Mouse (Mus musculus) intestine, postnatal 0 days (tissue): ENCODE results near the gene Fgfr2. TPM values are rescaled to one million over a fixed set of nuclear protein-coding genes. Genes with fewer than 3 reads are reported as not detected.

ENCODE experiments used
- ATAC-seq: fragments of 200-750 bp; cut with Nextera tagmentation; 2 replicates; pipeline ENCODE4 v1.8.0; 2017; ENCODE audit warnings: mild to moderate bottlenecking, moderate TSS enrichment, moderate library complexity
- H3K27ac ChIP-seq: fragments of 300-500 bp; sonication (generic); 2 replicates; pipeline ENCODE4 v1.5.1; 2014; ENCODE audit warnings: mild to moderate bottlenecking, low read depth, low read length, moderate library complexity
- H3K27me3 ChIP-seq: fragments of 300-500 bp; sonication (generic); replicated peaks from 2 replicates; pipeline ENCODE4 v1.6.1; 2014; ENCODE audit warnings: low read length, mixed read lengths; ENCODE audit not compliant: control insufficient read depth, insufficient read depth
- H3K36me3 ChIP-seq: fragments of 300-500 bp; sonication (generic); 2 replicates; pipeline ENCODE4 v1.6.1; 2014; ENCODE audit warnings: mild to moderate bottlenecking, moderate library complexity; ENCODE audit not compliant: control insufficient read depth, insufficient read depth
- H3K4me1 ChIP-seq: fragments of 300-500 bp; sonication (generic); replicated peaks from 2 replicates; pipeline ENCODE4 v1.6.1; 2014; ENCODE audit warnings: antibody characterized with exemption, low read length, mixed read lengths; ENCODE audit not compliant: control insufficient read depth, insufficient read depth
- H3K4me2 ChIP-seq: fragments of 300-500 bp; sonication (generic); replicated peaks from 2 replicates; pipeline ENCODE4 v1.6.1; 2014; ENCODE audit warnings: low read depth, mild to moderate bottlenecking, moderate library complexity
- H3K4me3 ChIP-seq: fragments of 300-500 bp; sonication (generic); 2 replicates; pipeline ENCODE4 v1.5.1; 2014; ENCODE audit warnings: low read depth, low read length
- H3K9ac ChIP-seq: fragments of 300-500 bp; sonication (generic); 2 replicates; pipeline ENCODE4 v1.6.1; 2014; ENCODE audit warnings: mild to moderate bottlenecking, low read depth, low read length
- H3K9me3 ChIP-seq: fragments of 300-500 bp; sonication (generic); 2 replicates; pipeline ENCODE4 v1.6.1; 2016; ENCODE audit warnings: mixed run types; ENCODE audit not compliant: control insufficient read depth
- CTCF ChIP-seq: sonication (generic); IDR thresholded peaks from 2 replicates; pipeline ENCODE4 v1.5.1; 2016; ENCODE audit warnings: low read depth, mild to moderate bottlenecking, control low read depth, antibody characterized with exemption, moderate library complexity
- WGBS: fragments of 180-500 bp; shearing (Covaris S2); extraction: QIAGEN DNeasy Blood & Tissue Kit; methylation state at CpG from one replicate; pipeline ENCODE4 v1.1.7; 2014; 5-methylcytosine and 5-hydroxymethylcytosine counted together
- polyA plus RNA-seq: library from polyadenylated mRNA; unstranded; fragments of >200 nt; fragmentation: Nextera tagmentation; extraction: Ambion mirVana; gene quantifications from 2 replicates; pipeline ENCODE4 v1.2.1, GENCODE M21; 2015

Fgfr2 gene
- polyA plus RNA-seq, 1 experiment from 2014 or later: 29.5 TPM

GRCm38 (mm10) chr7:130576981-130577380, 2546.2 kb downstream of the Fgfr2 start:
- peak overlapping the region; percentile 61 for H3K4me2 ChIP-seq
- 11% methylated on average over 10 of the region's 10 CpGs for WGBS
- H3K9ac ChIP-seq: no peak overlapping the region
- H3K27me3 ChIP-seq: no peaks in the 10 kb centered on the region
- H3K4me1 ChIP-seq: peaks cover 4% of the 10 kb centered on the region; the same call in 1 of the 2 replicates
- H3K9me3 ChIP-seq: no peaks in the 10 kb centered on the region
- no peak for ATAC-seq
- no peak overlapping the region for H3K27ac ChIP-seq
- TF ChIP-seq CTCF: 0 out of 2 replicates have a peak, but pooled peaks have one; percentile 15
- H3K36me3 ChIP-seq: no peaks in the 10 kb centered on the region
- H3K4me3 ChIP-seq: peak overlapping the region; percentile 28

- WGBS: 25% methylated on average over 13 of the region's 13 CpGs
- TF ChIP-seq CTCF: no peak
- Histone ChIP-seq H3K27ac (peak overlapping the region; percentile 77), H3K4me3 (no peak overlapping the region), H3K4me2 (peak overlapping the region; percentile 47), H3K4me1 (peaks cover 4% of the 10 kb centered on the region; the same call in 1 of the 2 replicates), H3K9me3 (no peaks in the 10 kb centered on the region), H3K9ac (no peak overlapping the region; the same call in 1 of the 2 replicates), H3K36me3 (no peaks in the 10 kb centered on the region), H3K27me3 (no peaks in the 10 kb centered on the region)
- peak; percentile 75 for ATAC-seq
Measured at GRCm38 (mm10) chr7:130574211-130574991, 2548.7 kb downstream of the Fgfr2 start.

GRCm38 (mm10) chr7:130573746-130574145, 2549.4 kb downstream of the Fgfr2 start:
- no peak for ATAC-seq
- TF ChIP-seq CTCF: no peak
- no peaks in the 10 kb centered on the region for H3K9me3 ChIP-seq
- peaks cover 4% of the 10 kb centered on the region; the same call in 1 of the 2 replicates for H3K4me1 ChIP-seq
- no peak overlapping the region for H3K9ac ChIP-seq
- no peaks in the 10 kb centered on the region for H3K36me3 ChIP-seq
- no peaks in the 10 kb centered on the region for H3K27me3 ChIP-seq
- no peak overlapping the region for H3K4me3 ChIP-seq
- peak overlapping the region; percentile 77; the same call in 1 of the 2 replicates for H3K27ac ChIP-seq
- H3K4me2 ChIP-seq: no peak overlapping the region
- WGBS: 95% methylated on average over 10 of the region's 10 CpGs

- Histone ChIP-seq H3K36me3 (no peaks in the 10 kb centered on the region), H3K9me3 (no peaks in the 10 kb centered on the region), H3K27me3 (no peaks in the 10 kb centered on the region), H3K4me3 (no peak within 1 kb of the TSS), H3K4me1 (peaks cover 4% of the 10 kb centered on the region; the same call in 1 of the 2 replicates), H3K27ac (peak within 1 kb of the TSS; percentile 77; the same call in 1 of the 2 replicates), H3K4me2 (no peak within 1 kb of the TSS), H3K9ac (no peak within 1 kb of the TSS)
- no peak for ATAC-seq
- WGBS: 85% methylated on average over 8 of the region's 11 CpGs
- no peak for TF ChIP-seq CTCF
Measured at GRCm38 (mm10) chr7:130572821-130573220, 2550.3 kb downstream of the Fgfr2 start, which contains the start of gene Nsmce4a. Gene Nsmce4a (minus strand): TSS chr7:130573118.

- Histone ChIP-seq H3K36me3 (no peaks in the 10 kb centered on the region), H3K4me1 (peaks cover 4% of the 10 kb centered on the region; the same call in 1 of the 2 replicates), H3K4me3 (no peak overlapping the region), H3K9me3 (no peaks in the 10 kb centered on the region), H3K4me2 (peak overlapping the region; percentile 10; the same call in 1 of the 2 replicates), H3K27me3 (no peaks in the 10 kb centered on the region), H3K27ac (peak overlapping the region; percentile 63), H3K9ac (no peak overlapping the region)
- ATAC-seq: peak; percentile 38
- TF ChIP-seq CTCF: no peak
- WGBS: 43% methylated on average over 7 of the region's 7 CpGs
Measured at GRCm38 (mm10) chr7:130570472-130570871, 2552.7 kb downstream of the Fgfr2 start.

GRCm38 (mm10) chr7:130568783-130569436, 2554.2 kb downstream of the Fgfr2 start:
- 29% methylated on average over 9 of the region's 9 CpGs for WGBS
- H3K4me1 ChIP-seq: no peaks in the 10 kb centered on the region
- H3K4me2 ChIP-seq: no peak overlapping the region
- no peaks in the 10 kb centered on the region for H3K36me3 ChIP-seq
- no peak overlapping the region for H3K9ac ChIP-seq
- no peak for TF ChIP-seq CTCF
- H3K27ac ChIP-seq: peak overlapping the region; percentile 60
- H3K4me3 ChIP-seq: no peak overlapping the region
- no peaks in the 10 kb centered on the region for H3K27me3 ChIP-seq
- ATAC-seq: peak; percentile 40
- H3K9me3 ChIP-seq: no peaks in the 10 kb centered on the region
